Mouse (Mus musculus) frontal cortex, postnatal 14 days (tissue): Measurements from ENCODE around the gene Lst1.
A peak's percentile ranks its signal among the peaks of the same experiment; 100 is the strongest.

Source experiments
- DNase-seq, 2 experiments: peaks; one replicate each; pipeline ENCODE4 v3.0.0; 2022; ENCODE audit warnings: low spot score in 2 of 2

The Lst1 gene

DNA sequence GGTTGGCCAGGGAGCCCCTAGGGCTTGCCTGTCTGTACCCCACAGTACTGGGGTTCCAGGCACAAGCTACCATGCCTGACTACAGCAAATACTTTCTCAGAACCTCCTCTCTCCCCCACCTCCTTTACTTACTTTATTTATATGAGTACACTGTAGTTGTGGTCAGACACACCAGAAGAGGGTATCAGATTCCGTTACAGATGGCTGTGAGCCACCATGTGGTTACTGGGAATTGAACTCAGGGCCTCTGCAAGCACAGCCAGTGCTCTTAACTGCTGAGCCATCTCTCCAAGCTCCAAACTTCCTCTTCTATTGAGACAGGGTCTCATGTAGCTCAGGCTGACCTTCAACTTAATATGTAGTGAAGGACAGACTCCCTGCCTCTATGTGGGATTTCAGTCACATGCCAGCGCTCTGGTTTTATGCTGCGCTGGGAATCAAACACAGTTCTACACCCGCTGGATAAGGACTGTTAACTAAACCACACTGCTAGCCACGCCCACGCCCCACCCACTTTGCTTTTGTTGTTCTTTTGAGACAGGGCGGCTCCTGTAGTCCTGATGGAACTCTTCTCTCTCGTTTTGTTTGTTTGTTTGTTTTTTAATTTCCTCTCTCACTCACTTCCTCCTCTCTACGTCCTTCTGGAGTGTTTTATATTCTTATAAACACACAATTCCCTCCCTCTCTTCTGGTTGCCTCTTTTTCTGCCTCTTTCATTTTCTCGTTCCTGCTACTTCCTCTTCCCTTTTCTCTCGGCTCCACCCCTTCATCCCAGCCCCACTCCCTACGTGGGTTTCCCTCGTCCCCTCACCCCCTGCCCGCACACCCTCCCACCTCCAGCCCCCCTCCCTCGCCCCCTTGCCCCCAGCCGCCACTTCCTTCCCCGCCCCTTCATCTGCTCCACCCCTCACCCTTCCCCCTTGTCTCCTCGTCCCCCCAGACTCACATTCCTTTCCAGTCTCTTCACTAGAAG lies 2.3 kb downstream of the Lst1 start:
- DNase-seq: no peak

DNA sequence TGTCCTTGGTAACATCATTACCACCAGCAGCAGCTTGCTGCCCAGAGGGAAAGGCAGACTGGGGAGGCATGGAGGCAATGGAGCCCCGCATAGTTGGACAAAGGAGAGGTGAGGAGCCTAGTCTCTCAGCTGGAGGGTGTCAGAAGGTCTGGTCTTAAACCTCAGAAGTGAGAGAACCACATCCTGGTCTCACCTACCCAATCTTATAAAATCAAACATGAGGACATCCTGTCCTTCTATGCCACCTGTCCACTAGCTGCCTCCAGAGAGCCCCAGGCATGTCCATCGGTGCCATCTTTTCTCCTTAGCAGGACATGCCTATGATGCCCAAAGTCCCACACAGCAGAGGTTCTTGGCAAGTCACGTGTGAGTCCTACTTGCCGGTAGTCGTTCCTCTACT lies 8.1 kb downstream of the Lst1 start:
- no peak for DNase-seq

DNA sequence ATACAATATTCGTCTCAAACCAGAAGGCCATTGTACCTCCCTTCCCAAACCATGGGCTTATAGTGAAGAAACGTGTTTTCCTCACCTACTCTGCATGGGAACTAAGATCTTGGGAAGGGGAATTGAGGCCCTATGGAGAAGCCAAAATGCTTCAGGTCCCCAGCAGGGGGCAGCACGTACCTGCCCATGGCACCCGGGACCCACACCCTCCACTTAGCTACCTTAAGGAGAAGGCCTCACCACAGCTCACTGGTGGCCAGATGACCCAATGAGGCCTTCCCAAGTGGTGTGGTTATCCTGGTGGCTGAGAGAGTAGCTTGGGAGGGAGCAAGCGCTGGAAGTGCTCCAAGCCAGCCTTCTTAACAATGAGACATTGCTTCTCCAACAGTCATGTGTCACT lies 9.7 kb downstream of the Lst1 start:
- DNase-seq: no peak

DNA sequence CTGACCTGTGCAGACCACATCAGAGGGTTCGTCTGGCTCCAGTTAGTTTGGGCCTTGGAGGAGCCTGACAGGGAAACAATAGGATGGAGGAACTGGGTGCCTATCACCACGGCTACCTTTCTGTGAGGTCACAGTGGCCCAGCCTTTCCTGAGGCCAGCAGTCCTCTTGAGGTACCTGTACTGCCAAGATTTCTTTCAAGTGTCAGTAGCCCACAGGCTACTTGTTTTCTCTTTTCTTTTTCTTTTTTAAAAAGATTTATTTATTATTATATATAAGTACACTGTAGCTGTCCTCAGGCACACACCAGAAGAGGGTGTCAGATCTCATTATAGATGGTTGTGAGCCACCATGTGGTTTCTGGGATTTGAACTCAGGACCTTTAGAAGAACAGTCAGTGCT lies 12.3 kb downstream of the Lst1 start, which contains the start of gene Aif1:
Gene Aif1 (minus strand): TSS at position 101 of the 400 bp plus-strand sequence.
- DNase-seq: no peak

DNA sequence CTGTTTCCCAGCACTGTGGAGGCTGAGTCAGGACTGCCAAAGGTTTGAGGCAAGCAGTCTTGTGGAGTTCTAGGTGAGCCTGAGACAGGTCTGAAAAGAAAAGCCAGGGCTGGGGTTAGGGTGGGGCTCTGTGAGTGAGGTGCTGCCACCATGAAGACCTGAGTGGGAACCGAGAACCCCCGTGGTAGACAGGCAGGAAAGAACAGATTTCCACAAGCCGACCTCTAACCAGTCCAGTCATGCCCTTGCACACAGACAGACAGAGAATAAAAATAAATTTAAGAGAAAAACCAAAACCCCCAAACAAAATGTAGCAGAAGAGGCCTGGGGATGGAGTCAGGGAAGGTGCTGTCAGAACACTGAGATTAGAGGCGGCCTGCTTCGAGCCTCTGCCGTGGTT lies 12.9 kb downstream of the Lst1 start:
- no peak for DNase-seq

DNA sequence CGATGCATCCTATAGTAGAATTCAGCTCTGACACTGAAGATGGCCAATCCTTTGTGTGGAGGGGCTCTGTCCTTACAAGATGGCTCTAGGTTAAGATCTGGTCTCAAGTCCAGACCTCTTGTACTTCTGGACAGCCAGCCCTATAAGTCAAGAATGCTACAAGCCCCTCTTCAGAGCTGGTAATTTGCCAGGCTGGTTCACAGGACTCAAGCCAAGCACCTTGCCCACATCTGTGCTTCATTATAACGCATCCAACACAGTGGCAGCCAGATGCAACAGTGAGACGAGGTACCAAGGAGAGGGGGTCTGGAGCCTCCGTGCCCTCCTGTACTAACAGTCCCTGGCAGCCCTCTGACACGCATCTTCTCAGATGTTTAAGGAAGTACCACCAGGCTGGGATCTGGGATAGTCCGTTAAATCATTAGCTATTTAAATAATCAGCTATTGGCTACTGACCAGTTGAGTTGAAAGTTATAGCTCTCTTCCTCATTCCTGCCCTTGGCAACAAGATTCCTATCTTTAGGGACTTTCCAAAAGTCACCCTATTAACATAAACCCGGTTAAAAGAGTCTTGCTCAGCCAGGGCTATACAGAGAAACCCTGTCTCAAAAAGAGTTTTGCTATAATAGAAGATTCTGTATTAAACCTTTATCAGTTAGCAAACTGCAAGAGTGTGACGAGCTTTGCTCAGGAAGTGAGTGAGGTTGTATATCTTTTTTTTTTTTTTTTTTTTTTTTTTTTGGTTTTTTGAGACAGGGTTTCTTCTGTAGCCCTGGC lies 13.8 kb downstream of the Lst1 start:
- DNase-seq: no peak

DNA sequence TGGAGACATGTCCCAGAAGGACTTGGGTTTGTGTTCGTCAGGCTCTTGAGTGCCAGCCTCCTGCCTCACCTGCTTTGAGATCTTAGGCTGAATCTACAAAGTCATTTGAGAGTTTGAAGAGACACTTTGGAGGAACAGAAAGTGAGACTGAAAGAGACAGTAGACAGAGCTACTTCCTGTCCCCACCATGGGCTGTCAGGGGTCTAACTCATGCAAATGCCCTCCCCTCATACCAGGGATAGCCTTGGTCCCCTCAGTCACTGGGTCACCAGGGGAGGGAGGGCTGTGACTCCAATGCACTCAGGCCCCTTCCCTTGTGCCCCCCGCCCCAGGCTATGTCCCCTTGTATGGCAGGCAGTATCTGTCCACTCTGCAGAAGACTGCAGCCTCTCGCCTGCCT lies 14.9 kb downstream of the Lst1 start:
- no peak for DNase-seq

DNA sequence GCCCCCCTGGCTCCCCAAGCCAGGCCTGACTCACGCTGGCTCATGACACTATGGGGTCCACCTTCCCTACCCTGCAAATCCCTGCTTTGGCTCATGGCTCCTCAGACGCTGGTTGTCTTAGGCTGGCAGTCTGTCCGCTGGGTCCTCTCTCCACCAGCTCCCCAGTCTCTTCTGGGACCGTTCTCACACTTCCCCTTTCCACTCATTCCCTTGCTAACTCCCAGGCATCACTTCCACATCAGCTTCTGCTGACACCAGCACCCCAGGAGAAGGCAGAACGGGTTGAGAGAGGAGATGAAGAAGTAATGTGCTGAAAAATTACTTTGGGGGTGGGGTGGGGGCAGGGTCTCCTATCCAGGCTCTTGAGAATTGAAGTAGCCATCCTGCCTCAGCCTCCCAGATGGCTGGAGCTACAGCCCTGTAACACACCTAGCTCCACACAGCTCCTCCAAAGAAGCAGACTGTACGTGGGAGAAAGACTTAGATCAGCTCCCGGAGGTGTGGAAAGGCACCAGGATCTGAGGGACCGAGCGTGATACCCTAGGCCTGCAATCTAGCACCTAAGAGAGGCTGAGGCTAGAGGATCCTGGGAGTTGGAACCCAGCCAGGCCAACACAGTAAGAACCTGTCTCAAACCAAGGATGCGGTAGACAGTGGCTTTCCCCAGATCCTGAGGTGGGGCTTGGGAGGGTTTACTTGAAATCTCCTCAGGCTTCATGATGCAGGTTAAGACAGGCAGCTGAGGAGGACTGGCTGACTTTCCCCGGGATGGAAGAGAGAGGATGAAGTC lies 15.6 kb downstream of the Lst1 start:
- no peak for DNase-seq

DNA sequence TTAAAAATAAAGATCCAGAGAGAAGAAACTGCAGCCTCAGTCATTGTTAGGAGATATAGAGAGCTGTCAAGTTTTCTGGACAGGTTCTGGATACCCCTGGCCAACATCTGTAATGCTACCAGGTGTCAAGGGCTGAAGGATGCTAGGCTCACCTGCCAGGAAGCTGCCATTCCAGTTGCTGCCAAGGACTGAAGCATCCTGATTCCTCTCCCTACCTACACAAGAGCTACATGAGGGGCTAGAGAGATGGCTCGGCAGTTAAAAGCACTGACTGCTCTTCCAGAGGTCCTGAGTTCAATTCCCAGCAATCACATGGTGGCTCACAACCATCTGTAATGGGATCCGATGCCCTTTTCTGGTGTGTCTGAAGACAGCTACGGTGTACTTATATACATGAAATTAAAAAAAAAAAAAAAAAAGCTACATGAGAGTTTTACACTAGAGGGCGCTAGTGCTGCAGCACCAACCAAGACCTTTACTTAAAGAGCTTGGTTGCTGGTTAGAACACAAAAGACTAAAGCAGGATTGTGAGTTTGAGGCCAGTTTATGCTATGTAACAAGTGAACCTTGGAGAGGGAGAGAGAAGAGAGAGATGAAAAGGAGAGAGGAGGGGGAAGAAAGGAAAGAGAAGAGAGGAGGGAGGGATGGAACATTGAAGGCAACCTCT lies 19.6 kb downstream of the Lst1 start:
- DNase-seq: no peak

DNA sequence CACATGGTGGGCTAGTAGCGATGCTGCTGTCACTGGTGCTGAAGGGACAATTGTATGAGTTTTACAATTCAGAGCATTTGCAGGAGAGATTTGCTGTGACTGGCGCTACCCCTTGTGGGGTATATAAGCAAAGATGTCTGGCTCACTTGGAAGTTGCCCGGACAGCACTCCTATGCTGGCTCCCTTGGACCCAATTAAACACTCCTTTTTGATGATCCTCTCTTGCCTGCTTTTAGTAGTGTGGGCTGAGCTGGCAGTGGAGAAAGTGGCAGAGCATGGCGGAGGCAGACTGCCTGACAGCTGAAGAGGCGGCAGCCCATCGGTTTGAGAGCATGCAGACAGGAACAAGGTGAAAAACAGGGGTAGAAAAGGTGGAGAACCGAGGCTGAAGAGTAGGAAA lies 20.4 kb downstream of the Lst1 start:
- DNase-seq: no peak

DNA sequence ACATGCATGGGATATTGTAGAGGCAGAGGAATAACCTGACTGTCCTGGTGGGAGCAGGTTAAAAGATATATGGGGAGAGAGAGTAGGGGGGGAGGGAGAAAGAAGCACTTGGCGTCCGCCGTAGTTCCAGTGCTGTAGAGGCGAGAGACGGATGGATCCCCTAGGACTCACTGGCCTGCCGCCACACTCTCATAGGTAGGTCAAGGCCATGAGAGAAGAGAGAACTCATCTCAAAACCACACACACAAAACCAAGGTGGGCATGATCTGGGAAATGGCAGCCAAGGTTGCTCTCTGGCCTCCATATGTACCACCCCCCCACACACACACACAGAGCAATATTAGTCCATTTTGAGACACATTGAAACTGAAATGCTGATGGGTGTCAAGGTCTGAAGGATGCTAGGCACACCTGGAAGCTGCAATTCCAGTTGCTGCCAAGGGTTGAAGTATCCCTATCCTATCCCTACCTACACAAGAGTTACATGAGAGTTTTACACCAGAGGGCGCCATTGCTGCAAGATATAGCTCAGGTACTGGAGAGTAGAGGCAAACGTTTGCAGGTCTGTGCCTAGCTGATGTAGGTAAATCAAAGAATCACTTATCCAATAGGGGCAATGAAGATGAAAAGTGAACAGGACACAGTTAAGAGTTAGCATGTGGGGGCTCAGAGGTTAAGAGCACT lies 21.7 kb downstream of the Lst1 start:
- DNase-seq: peak in 1 of 2 experiments; percentile 50

DNA sequence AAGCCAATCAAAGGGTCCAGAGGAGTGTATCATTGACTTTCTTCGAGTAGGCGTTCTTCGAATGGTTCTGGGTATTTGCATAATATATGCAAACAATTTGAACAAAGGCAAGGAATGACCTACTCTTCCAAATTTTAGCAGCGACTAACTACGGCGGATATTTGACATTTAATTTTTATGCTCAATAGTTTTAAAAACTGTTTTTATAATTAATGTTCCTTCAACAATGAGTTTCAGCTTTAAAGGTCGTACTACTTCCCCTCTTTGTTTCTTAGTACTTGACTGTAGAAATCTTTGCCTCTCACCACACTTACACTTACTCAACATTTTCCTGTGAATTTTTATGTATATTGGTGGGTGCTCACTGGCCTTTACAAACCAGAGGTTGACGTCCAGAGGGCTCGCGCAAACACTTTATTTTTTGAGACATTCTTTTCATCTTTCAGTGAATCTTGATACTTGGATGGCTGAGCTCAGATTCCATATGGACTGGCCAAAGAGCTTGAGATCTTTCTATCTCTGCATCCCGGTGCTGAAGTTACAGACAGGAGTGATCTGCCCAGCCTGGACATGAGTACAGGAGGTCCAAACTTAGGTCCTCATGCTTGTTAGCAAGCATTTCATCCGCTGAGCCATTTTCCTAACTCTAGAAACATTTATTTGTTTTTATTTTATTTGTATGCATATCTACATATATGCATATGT lies 22.6 kb downstream of the Lst1 start:
- DNase-seq: no peak

DNA sequence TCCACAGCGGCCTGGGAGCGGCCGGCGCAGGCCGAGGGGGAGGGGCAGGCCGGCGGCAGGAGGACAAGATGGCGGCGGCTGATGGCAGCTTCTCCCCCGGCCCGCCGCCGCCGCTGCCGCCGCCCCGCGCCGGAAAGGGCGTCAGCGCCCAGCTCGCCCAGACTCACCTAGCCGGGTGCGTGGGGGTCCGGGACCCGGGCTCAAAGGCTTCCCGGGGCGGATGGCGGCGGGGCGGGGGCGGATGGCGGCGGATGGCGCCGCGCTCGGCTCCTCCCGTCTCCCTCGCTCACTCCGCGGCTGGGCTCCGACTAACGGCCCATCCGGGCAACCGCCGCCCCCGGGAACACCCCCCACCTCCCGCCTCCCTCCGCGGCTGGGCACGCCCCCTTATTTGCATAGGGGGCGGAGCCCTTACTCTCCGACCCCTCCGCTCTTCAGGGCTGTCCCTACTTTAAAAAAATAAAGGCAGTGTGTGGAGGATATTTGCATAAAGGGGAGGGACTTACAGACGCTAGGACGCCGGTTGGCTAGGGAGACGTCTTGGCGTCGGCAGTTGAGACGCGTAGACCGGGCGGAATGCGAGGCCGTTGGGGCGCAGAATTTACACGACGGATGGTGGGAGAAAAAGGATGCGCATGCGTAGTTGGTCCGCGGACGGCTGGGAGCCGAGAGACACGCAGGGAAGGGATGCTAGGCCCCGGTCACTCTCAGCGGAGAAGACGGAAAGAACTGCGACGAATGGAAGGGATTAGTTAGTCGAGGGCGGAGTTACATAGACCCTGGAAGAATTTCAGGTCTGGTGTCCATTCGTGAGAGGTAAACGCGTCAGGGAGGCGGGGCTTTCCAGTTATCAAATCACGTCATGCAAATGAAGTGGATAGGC lies 23.4 kb downstream of the Lst1 start, which contains the start of gene Prrc2a:
Gene Prrc2a (minus strand): TSS at position 330 of the 883 bp plus-strand sequence.
- peak; percentile 99 for DNase-seq

DNA sequence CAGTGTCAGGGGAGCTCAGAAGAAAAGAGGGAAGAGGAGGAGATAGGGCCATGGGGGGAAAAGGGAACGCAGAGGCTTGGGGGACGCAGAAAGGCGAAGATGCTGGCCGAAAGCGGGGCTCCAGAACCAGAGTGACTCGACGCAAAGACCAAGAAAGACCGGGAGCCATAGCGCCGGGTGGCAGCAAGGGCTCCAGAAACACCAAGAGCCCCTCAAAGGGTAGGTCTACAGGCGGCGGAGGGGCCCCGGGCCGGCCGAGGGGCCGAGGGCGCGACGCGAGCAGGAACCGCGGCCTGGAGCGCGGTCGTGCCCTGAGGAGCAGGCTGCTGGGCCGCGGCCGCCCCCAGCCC lies 24.0 kb downstream of the Lst1 start:
- DNase-seq: no peak

DNA sequence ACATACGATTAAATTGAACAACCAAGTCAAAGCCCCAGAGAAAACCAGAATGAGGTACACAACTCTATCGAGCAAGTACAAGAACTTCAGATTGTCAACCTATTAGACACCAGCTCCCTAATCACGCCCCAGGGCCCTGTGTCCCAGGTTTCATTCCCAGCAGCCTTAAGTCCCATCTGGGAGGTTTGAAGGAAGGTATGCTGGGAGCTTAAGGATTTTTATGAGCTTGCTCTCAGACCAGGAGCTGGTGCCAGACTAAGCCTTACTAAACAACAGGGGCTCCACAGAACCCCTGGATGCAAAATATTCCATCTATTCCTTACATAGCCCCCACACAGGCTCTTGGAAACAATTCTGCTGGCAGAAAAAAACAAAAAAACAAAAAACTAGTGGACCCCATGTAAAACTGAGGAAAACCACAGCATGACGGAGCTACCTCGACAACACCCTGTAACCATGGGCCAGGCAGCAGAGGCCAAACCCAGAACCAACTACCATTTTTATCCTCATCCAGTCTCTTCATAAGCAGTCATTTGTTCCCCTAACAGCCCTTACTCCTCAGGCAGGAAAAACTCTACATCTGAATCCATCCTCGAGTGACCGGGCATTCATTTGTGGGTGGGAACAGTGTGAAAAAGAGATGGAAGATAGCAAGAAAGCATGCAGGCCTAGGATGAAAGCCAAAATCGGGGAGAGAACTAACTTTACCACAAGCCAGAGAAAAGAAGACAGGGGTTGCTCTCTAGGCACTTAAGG lies 24.7 kb downstream of the Lst1 start:
- DNase-seq: no peak

DNA sequence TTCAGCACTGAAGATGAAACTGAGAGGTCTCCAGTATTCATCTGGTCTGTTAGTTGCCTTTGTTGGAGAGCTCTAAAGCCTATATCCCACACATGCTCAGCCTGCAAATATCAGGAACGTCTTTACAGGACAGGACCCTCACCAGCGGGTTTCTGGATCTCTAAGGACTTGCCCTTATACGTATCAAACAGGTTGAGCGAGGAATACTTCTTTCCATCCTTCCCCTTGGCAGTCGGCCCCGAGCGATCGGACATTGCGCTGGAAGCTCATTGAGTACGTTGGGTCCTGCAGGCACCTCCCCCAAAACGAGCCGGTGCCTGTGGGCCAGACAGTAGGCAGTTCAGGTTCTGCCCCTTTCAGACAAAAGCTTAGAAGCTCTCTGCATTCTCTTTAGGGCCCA lies 25.5 kb downstream of the Lst1 start:
- no peak for DNase-seq

DNA sequence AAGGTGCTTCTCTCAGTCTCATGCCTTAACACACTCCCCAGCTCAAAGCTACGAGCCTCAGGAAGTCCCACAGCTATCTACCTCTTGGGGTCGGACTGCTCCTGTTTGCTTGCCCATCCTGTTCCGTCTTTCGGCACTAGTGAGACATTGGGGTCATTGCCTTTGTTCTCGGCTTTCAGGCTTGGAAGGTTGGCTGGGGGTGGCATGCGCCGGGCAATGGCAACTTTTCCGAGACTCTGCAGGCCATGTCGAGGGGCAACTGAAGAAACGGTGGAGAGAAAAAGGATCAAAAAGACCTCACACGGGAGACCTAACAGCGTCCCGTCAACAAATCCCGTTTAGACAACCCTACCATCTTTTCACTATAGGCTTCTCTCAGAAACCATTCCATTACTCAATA lies 26.1 kb downstream of the Lst1 start:
- DNase-seq: no peak

DNA sequence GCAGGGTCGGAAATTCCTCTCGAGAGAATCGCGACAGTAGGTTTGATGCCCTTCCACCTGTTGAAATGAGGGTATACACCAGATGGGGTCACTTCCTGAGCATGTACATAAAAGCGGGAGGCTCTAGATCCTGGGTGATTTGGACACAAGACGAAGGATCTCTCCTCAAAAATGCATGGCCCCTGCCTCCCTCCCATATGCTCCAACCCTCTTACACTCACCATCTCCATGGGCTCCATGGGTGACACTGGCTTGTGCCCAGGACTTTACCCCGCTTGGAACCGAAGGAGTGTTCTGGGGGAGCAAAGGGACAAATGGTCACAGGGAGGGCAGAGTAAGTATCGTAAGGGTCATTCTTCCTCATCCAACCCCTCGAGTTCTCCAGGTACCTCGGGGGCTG lies 26.8 kb downstream of the Lst1 start:
- DNase-seq: no peak

DNA sequence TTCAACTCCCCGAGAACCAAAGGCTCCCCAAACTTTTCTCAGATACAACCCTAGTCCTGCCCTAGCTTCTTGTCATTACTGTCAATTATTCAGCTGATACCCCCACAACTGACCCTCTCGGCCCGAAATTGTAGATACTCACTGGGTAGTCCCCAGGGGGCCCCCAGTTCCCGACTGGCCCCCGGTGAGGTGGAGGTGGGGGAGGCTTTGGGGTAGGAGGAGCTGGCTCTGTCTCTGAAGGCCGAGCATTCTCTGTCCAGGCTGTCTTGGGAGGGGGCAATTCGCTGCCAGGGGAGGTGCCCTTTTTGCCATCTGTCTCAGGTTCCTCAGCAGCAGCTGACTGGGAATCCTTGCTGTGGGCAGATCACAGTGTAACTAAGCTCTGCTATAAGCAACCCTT lies 28.6 kb downstream of the Lst1 start:
- no peak for DNase-seq
